Mouse (Mus musculus) liver, embryonic 14.5 days (tissue): ENCODE measurements at regions not wholly inside any gene's neighbourhood (a gene's known extent, or its start where the extent isn't known, plus 50 kb on each side); places are given as distances from the start of the nearest gene placed in this dataset.

Experiments
- ATAC-seq: fragments of 200-750 bp; cut with Nextera tagmentation; 2 replicates; pipeline ENCODE4 v1.8.0; 2017; ENCODE audit warnings: moderate number of reproducible peaks, mild to moderate bottlenecking, moderate library complexity; ENCODE audit not compliant: insufficient read depth
- DNase-seq, 3 experiments: peaks; one replicate each; pipeline ENCODE4 v3.0.0-alpha.2; 2012 to 2013; ENCODE audit warnings: low read depth in 3 of 3, low spot score in 3 of 3
- H3K27ac ChIP-seq: fragments of 300-500 bp; sonication (generic); 2 replicates; pipeline ENCODE4 v1.5.1; 2014; ENCODE audit warnings: moderate library complexity, mild to moderate bottlenecking, control low read depth, inconsistent platforms
- H3K27me3 ChIP-seq: fragments of 300-500 bp; sonication (generic); 2 replicates; pipeline ENCODE4 v1.6.1; 2014; ENCODE audit warnings: mild to moderate bottlenecking, low read length, moderate library complexity; ENCODE audit not compliant: control insufficient read depth, insufficient read depth
- H3K36me3 ChIP-seq: fragments of 300-500 bp; sonication (generic); replicated peaks from 2 replicates; pipeline ENCODE4 v1.6.1; 2014; ENCODE audit warnings: low read depth; ENCODE audit not compliant: control insufficient read depth, insufficient read depth
- H3K4me1 ChIP-seq, 2 experiments: fragments of 200-500 bp in 1 of 2; fragments of 300-500 bp in 1 of 2; sonication (generic) in 1 of 2; replicated peaks; 2 replicates each; pipeline ENCODE4 v1.6.1; 2012 to 2014; ENCODE audit warnings: antibody characterized with exemption in 1 of 2, inconsistent platforms in 1 of 2, low read length in 1 of 2; ENCODE audit not compliant: control insufficient read depth in 2 of 2, insufficient read depth in 2 of 2
- H3K4me2 ChIP-seq: fragments of 300-500 bp; sonication (generic); 2 replicates; pipeline ENCODE4 v1.6.1; 2014; ENCODE audit warnings: low read depth, mild to moderate bottlenecking, control low read depth, moderate library complexity
- H3K4me3 ChIP-seq, 2 experiments: fragments of 200-500 bp in 1 of 2; fragments of 300-500 bp in 1 of 2; sonication (generic) in 1 of 2; 2 replicates each; pipeline ENCODE4 v1.5.1; 2012 to 2014; ENCODE audit warnings: low read depth in 2 of 2, low read length in 2 of 2, mild to moderate bottlenecking in 2 of 2, control low read depth in 1 of 2, inconsistent platforms in 1 of 2, moderate library complexity in 1 of 2; ENCODE audit not compliant: insufficient read depth in 1 of 2
- H3K9ac ChIP-seq: fragments of 300-500 bp; sonication (generic); replicated peaks from 2 replicates; pipeline ENCODE4 v1.6.1; 2014; ENCODE audit warnings: mild to moderate bottlenecking, control low read depth, moderate library complexity
- H3K9me3 ChIP-seq: fragments of 300-500 bp; sonication (generic); 2 replicates; pipeline ENCODE4 v1.6.1; 2016; ENCODE audit warnings: low read length, mixed read lengths; ENCODE audit not compliant: control insufficient read depth
- CTCF ChIP-seq: IDR thresholded peaks from 2 replicates; pipeline ENCODE4 v1.5.1; 2016; ENCODE audit warnings: antibody characterized with exemption, low read depth, control low read depth
- EP300 ChIP-seq: IDR thresholded peaks from 2 replicates; pipeline ENCODE4 v1.6.1; 2016; ENCODE audit warnings: antibody characterized with exemption, low read depth
- WGBS: fragments of 180-500 bp; shearing (Covaris S2); extraction: QIAGEN DNeasy Blood & Tissue Kit; methylation state at CpG from one replicate; pipeline ENCODE4 v1.1.7; 2014; ENCODE audit not compliant: insufficient replicate concordance; 5-methylcytosine and 5-hydroxymethylcytosine counted together

DNA sequence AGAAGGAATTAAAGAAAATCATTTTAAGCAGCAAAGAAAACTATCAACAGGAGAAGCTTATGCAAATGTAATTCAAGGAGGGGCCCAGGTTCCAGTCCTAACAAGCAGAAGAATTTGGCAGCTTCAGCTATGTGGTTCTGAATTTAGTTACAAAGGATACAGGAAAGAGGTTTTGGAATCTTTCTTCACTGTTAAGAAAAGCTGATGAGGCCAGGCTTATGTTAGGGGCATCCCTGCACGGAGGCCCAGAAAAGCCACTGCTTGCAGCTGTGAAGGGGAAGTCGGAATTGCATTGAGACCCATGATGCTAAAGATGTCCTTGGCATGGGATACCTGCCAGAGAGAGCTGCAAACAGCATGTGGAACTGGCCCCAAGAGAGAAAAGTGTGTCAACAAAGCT is 114.9 kb upstream of the Cops8 start:
- Histone ChIP-seq H3K4me3 (no peak overlapping the region), H3K27me3 (no peaks in the 10 kb centered on the region), H3K27ac (no peak overlapping the region), H3K4me2 (no peak overlapping the region), H3K36me3 (no peaks in the 10 kb centered on the region), H3K9me3 (no peaks in the 10 kb centered on the region), H3K9ac (no peak overlapping the region), H3K4me1 (no peaks in the 10 kb centered on the region)
- ATAC-seq, result no peak
- TF ChIP-seq EP300 (no peak), CTCF (no peak)
- 48% methylated on average over 2 of the region's 2 CpGs for WGBS
- DNase-seq, result no peak

DNA sequence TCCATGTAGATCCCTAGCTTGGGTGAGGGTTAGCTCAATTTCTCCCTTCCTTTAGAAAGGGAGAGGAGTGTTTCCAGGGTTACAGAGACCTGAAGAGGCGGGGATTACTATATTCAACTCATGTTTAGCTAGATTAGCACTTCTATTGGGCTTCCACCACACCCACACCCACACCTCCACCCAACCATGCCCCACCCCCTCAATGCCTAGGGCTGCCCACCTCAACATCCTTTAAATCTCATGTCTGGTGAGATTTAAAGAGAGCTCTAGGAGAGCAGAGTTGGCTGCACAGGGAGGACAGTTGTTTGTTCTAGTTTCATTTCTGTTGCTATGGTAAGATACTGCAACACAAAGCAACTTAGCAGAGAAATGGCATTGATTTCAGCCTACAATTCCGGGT is 113.8 kb upstream of the Cops8 start:
- no peak for ATAC-seq
- 40% methylated on average over 2 of the region's 2 CpGs for WGBS
- H3K36me3 ChIP-seq, result no peaks in the 10 kb centered on the region

DNA sequence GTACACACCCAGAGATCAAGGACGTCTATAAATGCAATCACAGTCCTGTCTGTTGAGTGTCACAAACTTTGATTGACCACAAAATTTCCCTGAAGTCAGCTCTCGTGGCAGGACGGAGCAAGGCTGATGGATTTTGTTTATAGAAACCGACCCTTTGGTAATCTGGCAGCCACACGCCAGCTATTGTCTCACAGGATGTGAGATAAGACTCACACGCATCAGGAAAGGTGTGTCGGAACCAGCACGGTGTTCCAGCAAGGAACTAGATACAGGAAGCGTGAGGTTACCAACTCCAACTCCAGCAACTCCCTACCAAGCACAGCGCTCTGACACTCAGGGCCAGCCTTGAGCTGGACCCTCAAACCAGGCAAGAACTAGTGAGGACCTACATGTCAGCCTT is 112.4 kb upstream of the Cops8 start:
- H3K4me2 ChIP-seq, result no peak overlapping the region
- WGBS, result 19% methylated on average over 10 of the region's 10 CpGs
- no peak for ATAC-seq
- no peaks in the 10 kb centered on the region for H3K27me3 ChIP-seq
- no peak overlapping the region for H3K27ac ChIP-seq
- H3K4me1 ChIP-seq, result no peaks in the 10 kb centered on the region
- no peaks in the 10 kb centered on the region for H3K9me3 ChIP-seq
- no peak overlapping the region for H3K4me3 ChIP-seq
- DNase-seq, result no peak
- TF ChIP-seq EP300, result no peak
- no peak overlapping the region for H3K9ac ChIP-seq
- H3K36me3 ChIP-seq, result no peaks in the 10 kb centered on the region

More for the DNA sequence above, 113.8 kb upstream of the Cops8 start:
- no peak overlapping the region for H3K9ac ChIP-seq
- H3K4me3 ChIP-seq, result no peak overlapping the region
- TF ChIP-seq CTCF (no peak), EP300 (no peak)
- no peaks in the 10 kb centered on the region for H3K9me3 ChIP-seq
- no peaks in the 10 kb centered on the region for H3K27me3 ChIP-seq
- no peak overlapping the region for H3K4me2 ChIP-seq
- no peaks in the 10 kb centered on the region for H3K4me1 ChIP-seq
- H3K27ac ChIP-seq, result no peak overlapping the region
- no peak for DNase-seq

DNA sequence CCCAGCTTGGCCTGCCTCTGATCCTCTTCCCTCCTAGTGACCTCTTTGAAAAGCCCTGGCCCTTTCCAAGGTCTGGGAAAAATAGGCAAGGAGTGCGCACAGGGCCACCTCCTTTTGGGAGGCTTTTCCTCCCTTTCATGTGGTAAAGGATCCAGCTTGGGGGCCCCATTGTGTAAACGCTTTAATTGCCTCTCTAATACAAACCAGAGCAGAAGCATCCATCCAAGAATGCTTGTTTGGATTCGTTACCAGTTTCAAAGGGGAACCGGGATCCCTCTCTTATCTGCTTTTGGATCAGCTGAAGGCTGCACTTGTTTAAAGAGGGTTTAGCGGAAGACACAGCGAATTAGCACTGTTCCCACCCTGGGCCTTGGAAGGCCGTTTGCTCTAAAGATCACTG is 109.3 kb upstream of the Cops8 start:
- no peak for DNase-seq
- Histone ChIP-seq H3K27me3 (no peaks in the 10 kb centered on the region), H3K4me1 (no peaks in the 10 kb centered on the region), H3K9me3 (no peaks in the 10 kb centered on the region), H3K27ac (no peak overlapping the region), H3K4me3 (no peak overlapping the region), H3K9ac (no peak overlapping the region), H3K4me2 (no peak overlapping the region), H3K36me3 (no peaks in the 10 kb centered on the region)
- WGBS, result 20% methylated on average over 7 of the region's 7 CpGs
- no peak for ATAC-seq
- TF ChIP-seq EP300, result no peak
- no peak for TF ChIP-seq CTCF

DNA sequence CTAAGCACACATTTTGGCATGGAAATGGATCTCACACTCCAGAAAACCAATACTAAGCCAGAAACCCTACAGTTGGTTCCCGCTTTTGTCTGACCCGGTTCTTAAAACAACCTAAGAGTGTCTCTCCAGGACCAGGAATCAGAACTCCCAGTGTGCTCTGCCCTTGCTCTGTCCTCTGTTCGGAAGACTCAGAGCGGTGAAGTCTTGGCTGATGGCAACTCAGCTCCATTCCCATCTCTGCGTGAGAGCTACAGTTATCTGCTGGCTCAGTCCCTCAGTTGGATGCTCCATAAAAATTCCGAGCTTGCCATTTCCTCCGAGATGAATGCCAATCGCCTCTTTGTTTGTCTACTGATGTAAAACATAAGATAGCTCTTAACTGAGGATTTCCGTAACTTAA is 107.6 kb upstream of the Cops8 start:
- no peak overlapping the region for H3K4me3 ChIP-seq
- DNase-seq (no peak), ATAC-seq (no peak)
- TF ChIP-seq CTCF (no peak), EP300 (no peak)
- H3K4me1 ChIP-seq, result no peaks in the 10 kb centered on the region
- H3K27ac ChIP-seq, result no peak overlapping the region
- no peak overlapping the region for H3K4me2 ChIP-seq
- WGBS, result 66% methylated on average over 9 of the region's 9 CpGs
- no peaks in the 10 kb centered on the region for H3K36me3 ChIP-seq
- no peak overlapping the region for H3K9ac ChIP-seq
- H3K27me3 ChIP-seq, result no peaks in the 10 kb centered on the region
- no peaks in the 10 kb centered on the region for H3K9me3 ChIP-seq

DNA sequence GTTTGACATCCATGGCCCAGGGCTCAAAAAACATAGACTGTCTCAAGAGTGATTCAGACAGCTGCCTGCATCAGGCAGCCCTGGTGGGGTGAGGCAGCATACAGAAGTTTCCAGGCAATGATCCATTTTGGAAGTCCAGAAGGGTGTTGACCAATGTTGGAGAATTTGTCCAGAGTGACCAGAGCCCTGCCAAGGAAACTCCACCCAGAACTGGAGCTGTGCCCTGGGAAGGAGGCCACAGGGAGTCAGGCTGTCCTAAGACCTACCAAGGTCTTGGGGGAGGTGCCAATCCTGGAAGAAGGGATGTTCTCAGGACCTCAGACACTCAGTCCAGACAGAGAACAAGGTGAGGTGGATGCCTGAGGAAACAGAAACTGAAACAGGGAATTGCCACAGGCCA is 105.2 kb upstream of the Cops8 start:
- Histone ChIP-seq H3K9ac (no peak overlapping the region), H3K4me2 (no peak overlapping the region), H3K9me3 (no peaks in the 10 kb centered on the region), H3K27me3 (no peaks in the 10 kb centered on the region), H3K4me1 (no peaks in the 10 kb centered on the region), H3K27ac (no peak overlapping the region), H3K4me3 (no peak overlapping the region), H3K36me3 (no peaks in the 10 kb centered on the region)
- TF ChIP-seq EP300, result no peak
- no peak for TF ChIP-seq CTCF
- no peak for ATAC-seq
- DNase-seq, result no peak
